Mouse (Mus musculus) cerebellum, postnatal 14 days (tissue): ENCODE results near the gene Cmas.

Experiments
- DNase-seq, 2 experiments: peaks; one replicate each; pipeline ENCODE4 v3.0.0; 2021; ENCODE audit warnings: mixed read lengths in 2 of 2

Gene Cmas

DNA sequence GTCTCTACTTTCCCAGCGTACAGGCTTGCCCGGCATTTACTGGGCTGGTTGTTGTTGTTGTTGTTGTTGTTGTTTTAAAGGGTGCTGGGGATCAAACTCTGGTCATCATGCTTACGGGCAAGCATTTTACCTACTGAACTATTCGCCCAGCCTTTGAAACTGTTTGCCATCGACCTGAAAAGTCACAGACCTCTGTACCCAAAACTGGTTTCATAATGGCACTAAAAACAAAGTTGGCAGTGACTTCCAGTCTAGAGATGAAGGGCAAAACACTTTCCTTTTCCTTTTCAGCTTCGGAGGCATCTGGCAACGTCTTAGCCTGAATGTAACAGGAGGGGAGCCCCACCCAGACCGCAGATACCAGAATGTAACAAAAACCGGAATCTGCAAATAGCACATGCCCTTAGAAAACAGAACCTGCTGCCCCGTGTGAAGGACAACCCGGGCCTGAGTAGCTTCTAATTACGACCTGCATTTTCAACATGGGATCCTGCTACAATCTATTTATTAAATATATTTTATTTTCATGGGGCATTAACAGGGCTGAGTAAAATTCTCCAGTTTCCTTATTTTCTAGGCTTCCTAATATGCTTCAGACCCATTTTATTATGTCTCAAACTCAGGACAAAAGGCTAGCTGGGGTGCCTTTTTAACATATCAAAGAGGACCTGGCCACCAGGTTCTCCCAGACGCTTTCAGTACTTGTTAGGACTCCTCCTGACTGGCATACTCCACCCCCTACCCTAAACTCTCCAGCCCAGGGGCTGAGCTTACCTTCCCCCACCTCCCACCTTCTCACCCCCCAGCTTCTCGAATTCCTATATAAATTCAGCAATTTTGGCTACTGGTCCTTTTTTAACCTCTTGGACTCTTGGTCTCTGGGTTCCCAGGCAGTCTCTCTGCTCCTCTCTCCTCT is 3.9 kb upstream of the Cmas start:
- DNase-seq = no peak

DNA sequence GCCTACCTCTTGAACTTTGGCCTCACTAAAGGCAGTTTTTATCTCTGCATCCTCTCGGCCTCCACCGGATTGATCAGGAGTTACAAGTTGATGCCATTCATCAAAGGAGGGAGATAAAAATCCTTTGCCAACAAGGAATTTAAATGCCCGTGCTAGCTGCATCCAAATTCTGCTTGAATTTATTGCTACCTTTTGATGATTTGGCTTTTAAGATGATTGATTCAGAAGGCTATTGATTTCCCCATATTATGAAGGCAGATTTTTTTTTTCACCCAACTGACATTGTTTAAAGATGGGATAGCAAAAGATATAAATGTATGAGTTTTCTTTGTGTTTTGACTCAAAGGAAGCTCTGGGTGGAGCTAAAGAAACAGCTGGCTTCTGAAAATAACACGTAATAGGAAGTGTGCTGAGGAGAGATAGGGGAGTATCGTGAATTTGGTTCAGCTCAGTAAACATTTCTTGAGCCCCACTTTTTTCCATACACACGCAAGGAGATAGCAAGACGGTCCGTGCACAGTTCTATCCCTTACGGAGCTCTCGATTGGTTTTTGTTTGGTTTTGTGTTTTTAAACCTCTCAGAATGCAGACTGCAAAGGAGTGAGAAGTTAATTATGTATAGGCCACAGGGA is 964 bp downstream of the Cmas start:
- no peak for DNase-seq

DNA sequence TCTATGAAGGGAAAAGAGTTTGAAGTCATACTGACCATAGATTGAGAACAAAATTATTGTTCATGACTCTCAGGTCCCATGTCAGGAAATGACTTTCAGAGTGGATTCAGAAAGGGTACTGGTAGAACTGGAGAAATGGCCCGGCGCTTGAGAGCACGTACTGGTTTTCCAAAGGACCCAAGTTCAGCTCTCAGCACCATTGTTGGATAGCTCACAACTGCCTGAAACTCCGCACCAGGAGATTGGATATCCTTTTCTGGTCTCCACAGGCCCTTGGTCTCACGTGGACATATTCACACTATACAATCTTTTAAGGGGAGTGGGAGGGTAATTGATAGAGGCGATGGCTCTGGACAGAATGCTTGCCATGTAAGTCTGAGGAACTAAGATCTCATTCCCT is 1.5 kb downstream of the Cmas start:
- no peak for DNase-seq

GRCm38 (mm10) chr6:142758562-142758961 is 2.1 kb downstream of the Cmas start:
- DNase-seq = no peak

DNA sequence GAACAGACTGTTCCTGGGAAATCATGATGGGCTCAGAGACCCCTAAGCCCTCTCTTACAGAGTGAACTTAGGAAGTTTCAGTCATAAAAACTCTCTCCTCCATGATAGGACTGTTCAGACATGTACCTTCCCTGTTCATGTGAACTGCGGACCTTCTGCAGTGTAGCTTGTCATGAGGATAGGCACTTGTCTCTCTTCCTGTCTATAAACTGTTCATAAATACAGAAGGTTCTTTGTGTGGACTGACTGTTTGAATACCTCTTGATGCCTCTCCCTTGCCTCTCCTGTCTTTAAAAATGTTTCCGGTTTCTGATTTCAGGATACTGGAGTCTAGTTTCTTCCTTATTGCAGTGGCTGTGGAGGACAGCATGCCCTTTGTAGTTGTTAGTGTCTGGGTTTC is 3.1 kb downstream of the Cmas start:
- no peak for DNase-seq

- DNase-seq = no peak
Observed at GRCm38 (mm10) chr6:142764933-142765332, 8.4 kb downstream of the Cmas start.

- DNase-seq = no peak
Observed at GRCm38 (mm10) chr6:142767305-142767704, 10.8 kb downstream of the Cmas start.

GRCm38 (mm10) chr6:142769896-142770295 is 13.4 kb downstream of the Cmas start:
- no peak for DNase-seq

DNA sequence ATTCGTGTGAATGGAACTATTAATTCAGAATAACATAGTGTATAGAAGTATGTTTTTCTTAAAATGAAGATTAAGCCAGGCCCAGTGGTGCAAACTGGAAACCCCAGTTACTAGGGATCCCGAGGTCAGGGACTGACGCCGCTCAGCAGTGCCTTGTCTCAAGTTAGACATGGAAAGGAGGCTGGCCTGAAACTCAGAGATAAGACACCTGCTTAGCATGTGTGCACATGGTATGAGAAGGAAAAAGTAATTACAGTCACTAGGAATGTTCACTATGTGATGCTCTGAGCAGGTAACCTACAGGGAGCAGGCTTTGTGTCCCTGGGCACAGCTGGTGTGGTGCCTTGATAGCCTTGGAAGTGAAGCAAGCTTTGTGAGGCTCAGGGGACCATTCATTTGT is 15.2 kb downstream of the Cmas start:
- no peak for DNase-seq

- no peak for DNase-seq
Observed at GRCm38 (mm10) chr6:142773566-142773965, 17.1 kb downstream of the Cmas start.

DNA sequence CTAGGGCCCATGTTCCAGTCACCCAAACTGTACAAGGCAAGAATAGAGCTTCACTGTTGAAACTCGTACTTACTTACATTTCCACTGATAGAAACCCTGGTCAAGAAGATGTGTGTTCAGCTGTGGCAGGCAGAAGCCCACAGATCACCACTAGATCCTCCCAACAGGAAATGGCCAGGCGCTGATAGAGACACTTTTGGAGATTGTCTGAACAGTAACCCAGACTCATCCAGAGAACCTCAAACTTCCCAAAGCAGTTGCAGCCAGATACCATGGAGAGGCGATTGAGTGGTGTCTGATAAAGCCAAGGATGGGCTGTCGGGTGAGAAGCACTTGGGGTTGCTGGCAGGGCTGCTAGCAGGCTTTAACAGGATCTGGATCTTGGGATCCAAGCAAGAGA is 20.4 kb downstream of the Cmas start:
- no peak for DNase-seq

DNA sequence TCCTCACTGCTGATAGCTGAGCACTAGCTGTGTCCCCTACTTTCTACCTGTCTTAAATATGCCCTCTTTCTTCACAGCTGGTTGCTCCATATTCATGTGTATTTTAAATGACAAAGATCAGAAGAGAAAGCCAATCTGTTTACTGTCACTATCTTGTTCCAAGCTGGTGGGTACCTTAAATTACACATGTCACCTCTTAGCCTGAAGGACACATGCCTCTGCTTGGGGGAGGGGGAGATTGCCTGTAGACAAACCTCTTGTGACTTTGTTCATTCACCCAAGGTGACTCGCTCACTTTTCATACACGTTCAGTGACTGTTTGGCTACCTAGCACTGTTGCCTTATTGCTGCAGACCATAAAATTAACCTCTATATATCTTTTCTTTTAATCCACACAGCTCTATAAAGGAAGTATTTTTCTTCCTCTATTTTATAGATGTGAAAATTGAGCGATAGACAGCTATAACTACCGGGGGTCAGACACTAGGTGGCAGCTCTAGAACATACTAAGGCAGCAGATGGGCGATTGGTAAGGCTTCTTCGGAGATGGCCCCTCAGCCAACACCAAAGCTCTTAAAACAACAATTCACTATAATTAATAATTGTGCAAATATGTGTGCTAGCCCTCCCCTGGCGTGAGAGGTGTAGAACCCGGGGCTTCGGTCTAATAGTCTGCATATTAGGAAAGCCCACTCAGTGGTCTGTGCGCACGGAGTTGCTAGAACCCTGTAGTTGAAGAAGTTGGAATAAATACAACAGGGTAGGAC is 22.7 kb downstream of the Cmas start:
- DNase-seq = peak; percentile 78 to 79

- DNase-seq = no peak
Observed at GRCm38 (mm10) chr6:142779812-142780573, 23.5 kb downstream of the Cmas start.

DNA sequence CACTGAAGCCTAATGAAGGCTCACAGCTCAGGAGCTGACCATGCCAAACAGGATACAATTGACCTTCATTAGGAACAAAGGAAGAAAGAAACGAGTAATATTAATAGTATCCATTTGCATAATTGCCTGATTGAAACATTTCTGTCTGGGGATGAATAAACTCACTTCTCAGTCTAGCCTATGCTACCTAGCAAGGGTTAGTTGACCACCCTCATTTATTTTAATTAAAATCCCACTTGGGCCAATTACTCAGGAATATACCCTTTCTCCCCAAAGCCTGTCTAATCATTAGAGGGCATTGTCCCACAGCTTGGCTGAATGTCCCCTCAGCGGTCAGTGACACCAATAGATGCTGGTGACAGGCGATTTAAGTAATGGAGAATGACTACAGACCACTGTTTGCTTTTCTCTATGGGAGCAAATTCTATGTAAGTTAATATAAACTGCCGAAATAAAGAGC is 24.1 kb downstream of the Cmas start:
- no peak for DNase-seq

- DNase-seq = no peak
Observed at GRCm38 (mm10) chr6:142781286-142781685, 24.8 kb downstream of the Cmas start.

- peak; percentile 69 to 78 for DNase-seq
Observed at GRCm38 (mm10) chr6:142785343-142785742, 28.9 kb downstream of the Cmas start.

DNA sequence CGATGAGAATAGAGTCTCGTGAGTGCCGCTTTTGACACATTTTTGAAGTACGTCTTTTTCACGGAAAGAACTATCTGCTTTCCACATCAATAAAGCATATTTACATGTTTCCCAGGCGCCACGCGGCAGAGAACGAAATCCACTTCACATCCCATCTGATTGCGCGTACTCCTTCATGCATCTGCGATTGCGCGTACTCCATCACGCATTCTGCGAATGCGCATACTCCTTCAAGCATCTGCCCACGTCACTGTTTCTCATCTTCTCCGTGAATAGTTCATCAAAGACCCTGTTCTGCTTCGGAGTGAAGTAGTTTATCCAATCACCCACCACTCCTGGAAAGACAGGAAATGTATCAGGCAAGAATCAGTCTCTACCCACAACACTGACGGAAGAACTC is 29.6 kb downstream of the Cmas start:
- DNase-seq = no peak

GRCm38 (mm10) chr6:142788042-142788987 is 31.8 kb downstream of the Cmas start:
- peak; percentile 55 to 80 for DNase-seq

- DNase-seq = no peak
Observed at GRCm38 (mm10) chr6:142789736-142790135, 33.2 kb downstream of the Cmas start.

GRCm38 (mm10) chr6:142792241-142792968 is 35.9 kb downstream of the Cmas start:
- peak; percentile 63 to 68 for DNase-seq

GRCm38 (mm10) chr6:142793468-142793867 is 37.0 kb downstream of the Cmas start:
- DNase-seq = peak; percentile 29 to 48
